Mouse (Mus musculus) lung, embryonic 15.5 days (tissue): Measurements from ENCODE around the gene Itga8. TPM values are rescaled to one million over a fixed set of nuclear protein-coding genes. Genes with fewer than 3 reads are reported as not detected.

Experiments
- ATAC-seq: fragments of 200-750 bp; cut with Nextera tagmentation; 2 replicates; pipeline ENCODE4 v1.8.0; 2017; ENCODE audit warnings: moderate number of reproducible peaks, borderline replicate concordance; ENCODE audit not compliant: low FRiP score, low TSS enrichment; ENCODE audit errors: extremely low read depth
- H3K27ac ChIP-seq: fragments of 300-500 bp; sonication (generic); 2 replicates; pipeline ENCODE4 v1.5.1; 2015; ENCODE audit warnings: moderate library complexity, mild to moderate bottlenecking, inconsistent platforms
- H3K27me3 ChIP-seq: fragments of 300-500 bp; sonication (generic); 2 replicates; pipeline ENCODE4 v1.6.1; 2015; ENCODE audit warnings: inconsistent platforms
- H3K36me3 ChIP-seq: fragments of 300-500 bp; sonication (generic); 2 replicates; pipeline ENCODE4 v1.6.1; 2015; ENCODE audit warnings: inconsistent platforms
- H3K4me1 ChIP-seq: fragments of 300-500 bp; sonication (generic); 2 replicates; pipeline ENCODE4 v1.6.1; 2015; ENCODE audit warnings: inconsistent platforms
- H3K4me2 ChIP-seq: fragments of 300-500 bp; sonication (generic); 2 replicates; pipeline ENCODE4 v1.6.1; 2015; ENCODE audit warnings: inconsistent platforms, mild to moderate bottlenecking, moderate library complexity
- H3K4me3 ChIP-seq: fragments of 300-500 bp; sonication (generic); 2 replicates; pipeline ENCODE4 v1.5.1; 2015; ENCODE audit warnings: mild to moderate bottlenecking, inconsistent platforms
- H3K9ac ChIP-seq: fragments of 300-500 bp; sonication (generic); 2 replicates; pipeline ENCODE4 v1.6.1; 2015; ENCODE audit warnings: inconsistent platforms
- H3K9me3 ChIP-seq: fragments of 300-500 bp; sonication (generic); 2 replicates; pipeline ENCODE4 v1.6.1; 2016; ENCODE audit warnings: inconsistent platforms
- WGBS: fragments of 180-500 bp; shearing (Covaris S2); methylation state at CpG from one replicate; pipeline ENCODE4 v1.1.7; 2015; 5-methylcytosine and 5-hydroxymethylcytosine counted together
- polyA plus RNA-seq: library from polyadenylated mRNA; unstranded; fragments of >200 nt; fragmentation: Nextera tagmentation; extraction: Ambion mirVana; gene quantifications from 2 replicates; pipeline ENCODE4 v1.2.1, GENCODE M21; 2015

The Itga8 gene
- polyA plus RNA-seq, 1 experiment from 2014 or later = 32.0 TPM

- Histone ChIP-seq H3K4me2 (no peak overlapping the region), H3K27ac (no peak overlapping the region), H3K27me3 (no peaks in the 10 kb centered on the region), H3K4me1 (peaks cover 3% of the 10 kb centered on the region), H3K9ac (no peak overlapping the region), H3K36me3 (0 out of 2 replicates have a peak, but pooled peaks cover 2% of the 10 kb centered on the region), H3K9me3 (no peaks in the 10 kb centered on the region), H3K4me3 (no peak overlapping the region)
- no peak for ATAC-seq
- WGBS = 61% methylated on average over 1 of the region's 1 CpGs
Observed at GRCm38 (mm10) chr2:12226367-12226766, 75.4 kb downstream of the Itga8 start.

GRCm38 (mm10) chr2:12221671-12222070 lies 80.1 kb downstream of the Itga8 start:
- Histone ChIP-seq H3K4me1 (peaks cover 6% of the 10 kb centered on the region), H3K9me3 (no peaks in the 10 kb centered on the region), H3K27ac (peak overlapping the region; percentile 79), H3K27me3 (no peaks in the 10 kb centered on the region), H3K4me2 (no peak overlapping the region), H3K36me3 (no peaks in the 10 kb centered on the region), H3K4me3 (no peak overlapping the region), H3K9ac (no peak overlapping the region)
- peak; percentile 92 for ATAC-seq
- WGBS = 33% methylated on average over 2 of the region's 2 CpGs

DNA sequence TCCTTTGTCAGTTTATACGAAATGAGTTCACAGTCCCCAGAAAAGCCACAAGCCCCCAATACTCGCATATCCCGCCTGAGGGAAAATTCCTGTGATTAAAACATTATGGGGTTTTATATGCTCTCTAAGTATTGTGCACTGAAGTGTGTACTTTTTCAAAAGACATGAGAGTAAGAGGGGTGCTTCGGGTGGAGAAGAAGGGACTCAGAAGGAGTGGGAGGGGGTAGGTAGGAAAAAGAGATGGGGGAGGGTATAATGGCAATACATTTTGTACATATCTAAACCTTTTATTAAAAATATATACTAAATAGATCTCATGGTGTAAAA lies 88.3 kb downstream of the Itga8 start:
- Histone ChIP-seq H3K27me3 (no peaks in the 10 kb centered on the region), H3K4me2 (no peak overlapping the region), H3K4me1 (peaks cover 21% of the 10 kb centered on the region), H3K36me3 (no peaks in the 10 kb centered on the region), H3K27ac (peak overlapping the region; percentile 82), H3K9me3 (no peaks in the 10 kb centered on the region), H3K4me3 (no peak overlapping the region), H3K9ac (no peak overlapping the region)
- WGBS = 35% methylated on average over 4 of the region's 4 CpGs
- ATAC-seq = no peak

GRCm38 (mm10) chr2:12212662-12213463 lies 88.9 kb downstream of the Itga8 start:
- ATAC-seq = peak; percentile 85
- WGBS = 21% methylated on average over 3 of the region's 3 CpGs

GRCm38 (mm10) chr2:12208142-12208541 lies 93.6 kb downstream of the Itga8 start:
- H3K4me3 ChIP-seq = no peak overlapping the region
- no peaks in the 10 kb centered on the region for H3K36me3 ChIP-seq
- 65% methylated on average over 6 of the region's 6 CpGs for WGBS
- H3K9me3 ChIP-seq = no peaks in the 10 kb centered on the region
- peaks cover 11% of the 10 kb centered on the region for H3K4me1 ChIP-seq
- H3K27me3 ChIP-seq = no peaks in the 10 kb centered on the region
- H3K9ac ChIP-seq = no peak overlapping the region
- H3K4me2 ChIP-seq = no peak overlapping the region
- no peak overlapping the region for H3K27ac ChIP-seq
- ATAC-seq = no peak

More at GRCm38 (mm10) chr2:12212662-12213463, 88.9 kb downstream of the Itga8 start:
- Histone ChIP-seq H3K36me3 (no peaks in the 10 kb centered on the region), H3K9ac (no peak overlapping the region), H3K4me2 (no peak overlapping the region), H3K4me1 (peaks cover 21% of the 10 kb centered on the region), H3K4me3 (no peak overlapping the region), H3K27ac (peak overlapping the region; percentile 86), H3K9me3 (no peaks in the 10 kb centered on the region), H3K27me3 (no peaks in the 10 kb centered on the region)

- no peak for ATAC-seq
- WGBS = 61% methylated on average over 5 of the region's 5 CpGs
- no peaks in the 10 kb centered on the region for H3K36me3 ChIP-seq
- no peak overlapping the region for H3K27ac ChIP-seq
- H3K9ac ChIP-seq = no peak overlapping the region
- no peaks in the 10 kb centered on the region for H3K9me3 ChIP-seq
- no peak overlapping the region for H3K4me3 ChIP-seq
- H3K4me2 ChIP-seq = no peak overlapping the region
- no peaks in the 10 kb centered on the region for H3K4me1 ChIP-seq
- no peaks in the 10 kb centered on the region for H3K27me3 ChIP-seq
Observed at GRCm38 (mm10) chr2:12206353-12206752, 95.4 kb downstream of the Itga8 start.

DNA sequence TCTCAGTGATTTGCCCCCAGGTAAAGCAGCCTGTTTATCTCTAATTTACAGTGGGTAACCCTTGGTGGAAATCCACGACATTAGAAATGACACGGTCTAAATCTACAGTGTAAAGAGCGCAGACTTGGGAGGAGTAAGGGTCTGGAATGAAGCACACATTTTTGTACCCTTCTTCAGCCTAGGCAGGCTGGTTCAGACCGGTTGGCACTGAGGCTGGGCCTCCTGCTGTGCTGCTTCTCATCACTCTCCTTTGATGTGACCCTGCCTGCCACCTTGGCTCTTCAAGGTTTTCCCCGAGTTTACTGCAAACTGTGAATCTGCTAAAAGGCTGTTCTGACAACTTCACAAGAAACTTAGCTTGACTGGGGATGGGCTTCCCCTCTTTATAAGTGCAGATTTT lies 95.8 kb downstream of the Itga8 start:
- Histone ChIP-seq H3K36me3 (no peaks in the 10 kb centered on the region), H3K4me1 (no peaks in the 10 kb centered on the region), H3K9me3 (no peaks in the 10 kb centered on the region), H3K27me3 (no peaks in the 10 kb centered on the region), H3K4me3 (no peak overlapping the region), H3K9ac (no peak overlapping the region), H3K27ac (no peak overlapping the region), H3K4me2 (no peak overlapping the region)
- no peak for ATAC-seq
- WGBS = 48% methylated on average over 5 of the region's 5 CpGs

GRCm38 (mm10) chr2:12203231-12203630 lies 98.5 kb downstream of the Itga8 start:
- ATAC-seq = no peak
- no peaks in the 10 kb centered on the region for H3K9me3 ChIP-seq
- WGBS = 90% methylated on average over 10 of the region's 10 CpGs
- no peak overlapping the region for H3K27ac ChIP-seq
- H3K9ac ChIP-seq = no peak overlapping the region
- no peak overlapping the region for H3K4me2 ChIP-seq
- H3K27me3 ChIP-seq = no peaks in the 10 kb centered on the region
- no peaks in the 10 kb centered on the region for H3K36me3 ChIP-seq
- no peak overlapping the region for H3K4me3 ChIP-seq
- no peaks in the 10 kb centered on the region for H3K4me1 ChIP-seq

- Histone ChIP-seq H3K4me2 (no peak overlapping the region), H3K4me1 (no peaks in the 10 kb centered on the region), H3K4me3 (no peak overlapping the region), H3K27ac (0 out of 2 replicates have a peak overlapping the region, but pooled peaks have one; percentile 16), H3K9ac (no peak overlapping the region), H3K9me3 (no peaks in the 10 kb centered on the region), H3K36me3 (no peaks in the 10 kb centered on the region), H3K27me3 (no peaks in the 10 kb centered on the region)
- WGBS = 57% methylated on average over 7 of the region's 7 CpGs
- ATAC-seq = no peak
Observed at GRCm38 (mm10) chr2:12198699-12199098, 103.0 kb downstream of the Itga8 start.

- Histone ChIP-seq H3K4me1 (no peaks in the 10 kb centered on the region), H3K27me3 (no peaks in the 10 kb centered on the region), H3K36me3 (no peaks in the 10 kb centered on the region), H3K4me3 (no peak overlapping the region), H3K4me2 (no peak overlapping the region), H3K9me3 (no peaks in the 10 kb centered on the region), H3K9ac (no peak overlapping the region), H3K27ac (no peak overlapping the region)
- 73% methylated on average over 3 of the region's 3 CpGs for WGBS
- ATAC-seq = no peak
Observed at GRCm38 (mm10) chr2:12198214-12198613, 103.5 kb downstream of the Itga8 start.

GRCm38 (mm10) chr2:12197711-12198110 lies 104.0 kb downstream of the Itga8 start:
- no peaks in the 10 kb centered on the region for H3K27me3 ChIP-seq
- H3K27ac ChIP-seq = no peak overlapping the region
- no peak for ATAC-seq
- no peaks in the 10 kb centered on the region for H3K36me3 ChIP-seq
- no peak overlapping the region for H3K4me2 ChIP-seq
- no peak overlapping the region for H3K4me3 ChIP-seq
- 75% methylated on average over 4 of the region's 4 CpGs for WGBS
- H3K9ac ChIP-seq = no peak overlapping the region
- no peaks in the 10 kb centered on the region for H3K4me1 ChIP-seq
- H3K9me3 ChIP-seq = no peaks in the 10 kb centered on the region

GRCm38 (mm10) chr2:12189026-12189425 lies 112.7 kb downstream of the Itga8 start:
- no peaks in the 10 kb centered on the region for H3K27me3 ChIP-seq
- H3K4me1 ChIP-seq = 0 out of 2 replicates have a peak, but pooled peaks cover 3% of the 10 kb centered on the region
- ATAC-seq = no peak
- no peak overlapping the region for H3K9ac ChIP-seq
- no peak overlapping the region for H3K27ac ChIP-seq
- WGBS = 43% methylated on average over 6 of the region's 6 CpGs
- peaks cover 3% of the 10 kb centered on the region for H3K36me3 ChIP-seq
- H3K4me2 ChIP-seq = no peak overlapping the region
- H3K4me3 ChIP-seq = no peak overlapping the region
- H3K9me3 ChIP-seq = no peaks in the 10 kb centered on the region
